Mouse (Mus musculus) heart, postnatal 25 days (tissue): ENCODE results near the gene Gpc5. TPM values are rescaled to one million over a fixed set of nuclear protein-coding genes. Genes with fewer than 3 reads are reported as not detected.

Source experiments
- DNase-seq: peaks from one replicate; pipeline ENCODE4 v3.0.0; 2022; ENCODE audit warnings: low spot score
- intact Hi-C: fragments of 180-260 bp; cut with DNase I; formaldehyde crosslinking; loops from one replicate; pipeline ENCODE4 v1.15.1; 2025
- total RNA-seq, 2 experiments: library from RNA; stranded (reverse); gene quantifications; 2 replicates each; pipeline ENCODE4 v1.2.3; 2021

Gpc5 gene
- total RNA-seq, 2 experiments from 2014 or later = not detected

DNA sequence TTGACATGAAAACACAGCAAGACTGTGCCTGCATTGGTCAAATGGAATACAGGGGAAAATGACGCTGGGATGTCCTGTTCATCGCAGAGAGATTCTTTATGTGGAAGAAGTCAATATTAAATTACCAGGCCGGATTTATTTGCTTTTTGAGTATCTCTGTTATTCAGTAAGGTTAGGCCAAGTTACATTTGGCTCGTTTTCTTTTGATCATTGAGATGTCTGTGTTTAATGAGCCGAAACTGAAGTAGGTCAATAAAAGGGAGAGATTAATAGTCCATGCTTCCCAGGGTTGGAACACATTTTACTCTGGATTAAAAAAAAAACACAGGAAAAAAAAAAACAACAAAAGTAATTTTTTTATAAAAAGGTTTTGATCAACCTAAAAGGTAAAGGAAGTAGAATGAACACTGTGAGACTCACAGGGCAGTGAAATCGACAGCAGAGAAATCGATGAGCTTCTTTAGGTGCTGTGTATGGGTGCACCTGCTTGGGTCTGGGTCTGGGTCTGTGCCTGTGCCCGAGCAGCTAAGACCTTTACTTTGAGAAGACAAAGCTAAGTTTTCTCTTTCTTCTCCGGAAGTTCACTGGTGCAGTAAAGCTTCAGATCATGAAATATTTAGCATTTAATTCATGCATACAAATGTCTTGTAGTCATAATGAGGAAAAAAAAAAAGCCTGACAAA, 8.7 kb downstream of the Gpc5 start:
- no peak for DNase-seq
- intact Hi-C loops = no loop called here

- no peak for DNase-seq
- intact Hi-C loops = no loop called here
These were observed 14.3 kb downstream of the Gpc5 start for GRCm38 (mm10) chr14:115106326-115106725.

DNA sequence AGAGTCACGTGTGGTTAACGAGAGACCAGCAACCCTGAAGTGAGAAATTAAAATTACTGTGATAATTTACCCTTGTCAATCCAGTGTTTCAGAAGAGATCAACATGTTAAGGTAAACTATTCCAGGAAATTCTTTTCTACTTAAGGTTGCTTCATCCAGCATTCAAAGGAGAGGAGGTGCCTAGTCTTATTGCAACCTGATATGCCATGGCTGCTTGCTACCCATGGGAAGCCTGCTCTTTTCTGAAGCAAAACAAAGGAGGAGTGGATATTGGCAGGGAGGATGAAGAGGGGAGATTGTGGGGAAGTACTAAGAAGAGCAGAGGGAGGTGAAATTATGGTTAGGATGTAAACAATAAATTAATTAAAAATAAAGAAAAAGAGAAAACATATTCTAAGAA, 15.5 kb downstream of the Gpc5 start:
- intact Hi-C loops = no loop called here
- DNase-seq = no peak

DNA sequence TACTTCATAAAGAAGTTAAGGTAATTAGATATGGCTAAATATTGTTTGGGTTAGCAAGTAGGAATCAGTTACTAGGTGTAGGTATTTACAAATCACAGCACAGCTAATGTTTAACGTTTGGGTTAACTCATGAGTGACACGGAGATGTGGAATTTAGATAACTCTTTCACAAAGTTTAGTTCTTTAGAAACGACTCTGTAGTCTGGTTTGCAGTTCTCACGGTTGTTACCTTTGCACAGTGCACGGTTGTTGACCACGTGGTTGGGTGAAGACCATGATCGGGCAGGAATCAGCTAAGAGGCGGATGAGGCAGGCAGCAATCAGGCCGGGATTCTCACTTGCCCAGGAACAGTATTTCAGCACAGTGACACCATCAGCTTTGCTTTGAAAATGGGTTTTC, 26.6 kb downstream of the Gpc5 start:
- DNase-seq = no peak
- intact Hi-C loops = no loop called here

DNA sequence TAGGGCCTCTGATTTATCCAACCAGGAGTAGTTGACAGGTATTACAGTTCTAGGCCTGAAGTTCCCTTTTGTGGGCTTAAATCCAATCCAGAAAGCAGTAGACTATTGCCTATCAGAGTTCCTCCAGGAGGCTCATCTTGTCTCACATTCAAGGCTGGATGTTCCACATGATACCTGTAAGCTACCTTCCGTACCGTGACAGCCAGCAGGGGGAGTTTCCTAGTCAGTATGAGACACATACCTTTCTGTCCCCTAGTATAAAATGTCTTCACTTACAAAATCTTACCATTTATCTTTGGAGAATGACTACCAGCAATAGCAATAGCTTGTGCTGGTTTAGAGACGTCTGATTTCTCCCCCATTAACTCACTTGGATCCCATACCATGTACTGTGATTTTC, 56.8 kb downstream of the Gpc5 start:
- DNase-seq = no peak
- intact Hi-C loops = no loop called here

GRCm38 (mm10) chr14:115156597-115156996, 64.6 kb downstream of the Gpc5 start:
- DNase-seq = no peak
- intact Hi-C loops = no loop called here

- DNase-seq = no peak
- intact Hi-C loops = no loop called here
These were observed 85.4 kb downstream of the Gpc5 start for GRCm38 (mm10) chr14:115177322-115177836.

- no peak for DNase-seq
- intact Hi-C loops = no loop called here
These were observed 87.9 kb downstream of the Gpc5 start for GRCm38 (mm10) chr14:115179925-115180324.

GRCm38 (mm10) chr14:115188256-115188655, 96.2 kb downstream of the Gpc5 start:
- intact Hi-C loops = no loop called here

GRCm38 (mm10) chr14:115228075-115228474, 136.1 kb downstream of the Gpc5 start:
- no peak for DNase-seq
- intact Hi-C loops = no loop called here

More at GRCm38 (mm10) chr14:115188256-115188655, 96.2 kb downstream of the Gpc5 start:
- DNase-seq = no peak

DNA sequence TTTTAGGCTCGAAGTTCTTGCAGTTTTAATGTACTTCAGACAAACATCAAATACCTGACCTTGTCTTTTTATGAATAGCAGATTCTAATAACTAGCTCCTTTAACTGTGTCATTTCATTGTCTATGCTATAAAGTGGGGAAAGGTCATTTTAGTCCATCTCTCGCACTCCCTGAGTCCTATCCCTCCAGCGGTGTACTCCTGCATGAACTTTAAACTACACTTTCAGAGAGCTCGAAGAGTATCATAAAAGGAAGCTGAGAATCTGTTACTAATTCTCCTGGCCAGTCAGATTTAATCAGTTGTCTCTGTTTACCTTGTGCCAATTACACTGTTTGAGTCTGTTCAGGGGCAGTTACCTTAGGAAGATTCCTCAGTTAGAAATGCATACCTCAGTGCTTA, 144.4 kb downstream of the Gpc5 start:
- intact Hi-C loops = no loop called here
- DNase-seq = no peak

GRCm38 (mm10) chr14:115240621-115241373, 148.8 kb downstream of the Gpc5 start:
- intact Hi-C loops = no loop called here
- no peak for DNase-seq

- intact Hi-C loops = no loop called here
- no peak for DNase-seq
These were observed 158.5 kb downstream of the Gpc5 start for GRCm38 (mm10) chr14:115250537-115250936.

GRCm38 (mm10) chr14:115251791-115252190, 159.8 kb downstream of the Gpc5 start:
- no peak for DNase-seq
- intact Hi-C loops = no loop called here

DNA sequence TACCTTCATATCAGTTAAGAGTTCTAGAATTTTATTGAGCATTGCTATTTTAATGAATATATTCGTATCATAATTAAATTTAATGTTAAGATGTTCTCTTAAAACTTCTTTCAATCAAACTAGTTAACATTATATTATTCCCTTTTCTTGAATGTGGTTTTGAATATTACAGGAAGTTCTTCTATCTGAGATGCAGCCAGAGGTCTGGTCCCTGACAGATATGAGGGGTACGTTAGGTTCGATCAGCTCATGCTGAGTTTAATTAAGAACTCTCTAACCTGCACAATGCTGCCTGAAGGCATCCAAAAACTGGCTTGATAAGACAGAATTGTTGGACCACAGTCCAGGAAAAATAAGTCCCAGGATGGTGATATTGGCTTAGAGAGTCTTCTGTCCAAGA, 161.1 kb downstream of the Gpc5 start:
- DNase-seq = no peak
- intact Hi-C loops = no loop called here

GRCm38 (mm10) chr14:115253685-115254084, 161.7 kb downstream of the Gpc5 start:
- intact Hi-C loops = no loop called here
- no peak for DNase-seq

DNA sequence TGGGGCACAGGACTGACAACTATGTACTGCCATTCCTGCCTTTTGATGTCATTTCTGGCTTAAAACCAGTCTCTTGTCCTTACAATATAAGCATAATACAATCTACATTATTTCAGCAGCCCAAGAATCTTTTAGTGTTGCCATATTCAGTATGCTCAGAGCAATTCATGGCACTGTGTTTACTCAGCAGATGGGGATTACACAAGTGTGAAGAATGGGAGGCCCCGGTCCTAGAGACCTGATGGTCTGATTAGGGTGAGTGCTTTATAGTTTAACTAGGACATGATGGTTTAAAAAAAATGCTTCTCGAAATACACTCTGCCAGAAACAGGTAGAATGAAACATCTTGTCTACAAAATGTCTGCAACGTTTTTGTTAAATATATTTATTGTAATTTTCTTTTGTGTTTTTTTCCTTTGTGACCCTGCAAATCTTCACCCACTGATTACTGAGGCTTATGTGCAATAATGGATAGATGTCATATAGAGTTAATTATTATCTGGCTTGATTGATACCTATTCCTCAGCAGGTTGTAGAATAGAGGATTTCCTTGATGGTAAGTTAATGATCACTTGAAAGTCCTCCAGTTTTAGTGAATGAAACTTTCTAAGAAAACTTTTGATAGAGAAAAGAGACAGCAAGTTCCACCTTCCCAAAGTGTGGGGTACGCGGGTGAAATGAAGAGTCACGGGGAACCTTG, 177.8 kb downstream of the Gpc5 start:
- no peak for DNase-seq
- intact Hi-C loops = no loop called here

GRCm38 (mm10) chr14:115270445-115270844, 178.4 kb downstream of the Gpc5 start:
- intact Hi-C loops = no loop called here
- DNase-seq = no peak

- no peak for DNase-seq
- intact Hi-C loops = no loop called here
These were observed 190.8 kb downstream of the Gpc5 start for GRCm38 (mm10) chr14:115282782-115283181.

DNA sequence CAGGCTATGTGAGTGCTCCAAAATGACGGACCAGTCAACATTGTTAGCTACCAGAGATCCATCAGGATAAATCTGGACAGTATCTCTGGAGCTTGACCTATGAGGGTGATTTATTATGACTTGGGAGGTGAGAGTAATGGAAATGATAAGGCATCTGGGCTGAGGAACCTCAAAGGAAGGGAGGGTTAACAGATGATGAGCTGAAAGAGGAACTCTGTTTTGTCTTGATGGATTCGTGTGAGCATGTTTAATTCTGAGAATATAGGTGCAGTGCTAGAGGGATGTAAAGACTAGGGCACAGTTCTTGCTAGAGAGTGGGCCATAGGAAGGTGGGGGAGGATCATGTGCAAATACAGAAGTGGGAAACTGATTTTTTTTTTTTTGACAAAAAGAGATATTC, 232.2 kb downstream of the Gpc5 start:
- DNase-seq = no peak

GRCm38 (mm10) chr14:115326426-115326825, 234.4 kb downstream of the Gpc5 start:
- DNase-seq = no peak
- intact Hi-C loops = no loop called here

More for the DNA sequence above, 232.2 kb downstream of the Gpc5 start:
- intact Hi-C loops = no loop called here
